8 mouse cellular contexts compared by ENCODE assay signal in the genomic region with DNA sequence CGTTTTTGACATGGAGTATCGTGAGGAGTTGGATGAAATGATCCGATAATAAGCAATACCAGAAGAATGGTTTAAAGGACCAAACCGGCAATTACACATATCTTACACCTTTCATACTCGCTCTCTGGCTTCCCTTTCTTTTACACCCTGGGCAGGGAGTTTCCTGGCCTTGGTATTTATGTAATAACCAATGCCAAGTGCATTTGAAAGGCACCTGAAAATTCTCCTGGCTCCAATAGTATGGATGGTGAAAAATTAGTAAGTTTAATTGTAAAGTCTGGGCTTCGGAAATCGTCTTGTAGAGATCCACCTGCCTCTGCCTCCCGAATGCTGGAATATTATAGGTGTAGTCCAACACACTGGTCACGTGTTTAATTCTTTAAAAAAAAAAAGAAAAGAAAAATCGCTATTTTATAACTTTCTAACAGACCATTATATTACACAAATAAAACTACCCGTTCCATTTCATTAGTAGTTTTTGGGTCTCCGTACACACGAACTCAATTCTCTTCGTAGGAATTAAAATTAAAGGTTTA. TPM values are rescaled to one million over a fixed set of nuclear protein-coding genes. Genes with fewer than 3 reads are reported as not detected.
DNase-seq lines count a peak whose midpoint lies in the region; ATAC-seq lines count a peak whose summit lies in the region.

No protein-coding gene starts in this region.

- no peak for DNase-seq in lung, postnatal 25 days (ENCODE audit: low spot score)
- DNase-seq in embryonic facial prominence, embryonic 11.5 days (ENCODE audit: low spot score) = peak; percentile 23
- DNase-seq in urinary bladder, postnatal 10 days (ENCODE audit: low spot score) = no peak
- no peak for DNase-seq in left cerebral cortex, postnatal 10 days (ENCODE audit: extremely low spot score in 1 of 2, low spot score in 2 of 2)

- H3K36me3 ChIP-seq in lung, embryonic 15.5 days = no peaks in the 10 kb centered on the region
- H3K36me3 ChIP-seq in embryonic facial prominence, embryonic 11.5 days (replicated peaks; ENCODE audit: control insufficient read depth, insufficient read depth, low read depth, low read length) = no peaks in the 10 kb centered on the region
- H3K36me3 ChIP-seq in hindbrain, embryonic 15.5 days = no peaks in the 10 kb centered on the region
- no peaks in the 10 kb centered on the region for H3K36me3 ChIP-seq in midbrain, embryonic 15.5 days (replicated peaks)

- no peak for ATAC-seq in lung, embryonic 15.5 days (ENCODE audit: borderline replicate concordance, extremely low read depth, low FRiP score, low TSS enrichment)
- no peak for ATAC-seq in embryonic facial prominence, embryonic 11.5 days (replicated peaks; ENCODE audit: insufficient number of reproducible peaks, low FRiP score, low TSS enrichment, low read depth)
- ATAC-seq in hindbrain, embryonic 15.5 days (ENCODE audit: low FRiP score, low read depth) = no peak
- no peak for ATAC-seq in midbrain, embryonic 15.5 days (replicated peaks)
- no peak for ATAC-seq in inflammation-experienced regulatory T-cells, adult 6 months

- under 1% methylated on average over 14 of the region's 14 CpGs for WGBS in lung, embryonic 15.5 days
- WGBS in embryonic facial prominence, embryonic 11.5 days = 3% methylated on average over 14 of the region's 14 CpGs
- 4% methylated on average over 14 of the region's 14 CpGs for WGBS in hindbrain, embryonic 15.5 days
- WGBS in midbrain, embryonic 15.5 days = 3% methylated on average over 14 of the region's 14 CpGs

- H3K9ac ChIP-seq in lung, embryonic 15.5 days = peak overlapping the region; percentile 38; the same call in 1 of the 2 replicates
- H3K9ac ChIP-seq in embryonic facial prominence, embryonic 11.5 days (replicated peaks; ENCODE audit: low read length) = no peak overlapping the region
- H3K9ac ChIP-seq in hindbrain, embryonic 15.5 days = peak overlapping the region; percentile 52
- peak overlapping the region; percentile 26 for H3K9ac ChIP-seq in midbrain, embryonic 15.5 days

- peaks cover 14% of the 10 kb centered on the region for H3K4me1 ChIP-seq in lung, embryonic 15.5 days
- H3K4me1 ChIP-seq in embryonic facial prominence, embryonic 11.5 days (ENCODE audit: control insufficient read depth, insufficient read depth, low read length) = no peaks in the 10 kb centered on the region
- H3K4me1 ChIP-seq in hindbrain, embryonic 15.5 days (replicated peaks) = peaks cover 22% of the 10 kb centered on the region
- H3K4me1 ChIP-seq in midbrain, embryonic 15.5 days = peaks cover 33% of the 10 kb centered on the region

- peak overlapping the region; percentile 61 for H3K4me3 ChIP-seq in lung, embryonic 15.5 days
- H3K4me3 ChIP-seq in embryonic facial prominence, embryonic 11.5 days (ENCODE audit: low read depth, low read length) = peak overlapping the region; percentile 50
- H3K4me3 ChIP-seq in hindbrain, embryonic 15.5 days = peak overlapping the region; percentile 64
- H3K4me3 ChIP-seq in midbrain, embryonic 15.5 days = peak overlapping the region; percentile 62

- H3K27ac ChIP-seq in lung, embryonic 15.5 days = no peak overlapping the region
- H3K27ac ChIP-seq in embryonic facial prominence, embryonic 11.5 days (replicated peaks; ENCODE audit: low read depth, low read length) = no peak overlapping the region
- no peak overlapping the region for H3K27ac ChIP-seq in hindbrain, embryonic 15.5 days (replicated peaks)
- H3K27ac ChIP-seq in midbrain, embryonic 15.5 days = peak overlapping the region; percentile 57; the same call in 1 of the 2 replicates

- H3K27me3 ChIP-seq in lung, embryonic 15.5 days = no peaks in the 10 kb centered on the region
- no peaks in the 10 kb centered on the region for H3K27me3 ChIP-seq in embryonic facial prominence, embryonic 11.5 days (ENCODE audit: control insufficient read depth, insufficient read depth, low read length)
- no peaks in the 10 kb centered on the region for H3K27me3 ChIP-seq in hindbrain, embryonic 15.5 days
- H3K27me3 ChIP-seq in midbrain, embryonic 15.5 days (replicated peaks) = no peaks in the 10 kb centered on the region

- intact Hi-C loops in left cerebral cortex, postnatal 10 days (cut with DNase I) = no loop called here

- H3K4me2 ChIP-seq in lung, embryonic 15.5 days = peak overlapping the region; percentile 90
- H3K4me2 ChIP-seq in embryonic facial prominence, embryonic 11.5 days (ENCODE audit: low read depth, low read length) = peak overlapping the region; percentile 92
- peak overlapping the region; percentile 98 for H3K4me2 ChIP-seq in hindbrain, embryonic 15.5 days
- peak overlapping the region; percentile 87 for H3K4me2 ChIP-seq in midbrain, embryonic 15.5 days

- no peaks in the 10 kb centered on the region for H3K9me3 ChIP-seq in lung, embryonic 15.5 days
- H3K9me3 ChIP-seq in embryonic facial prominence, embryonic 11.5 days (replicated peaks; ENCODE audit: control insufficient read depth, low read length) = no peaks in the 10 kb centered on the region
- no peaks in the 10 kb centered on the region for H3K9me3 ChIP-seq in hindbrain, embryonic 15.5 days
- no peaks in the 10 kb centered on the region for H3K9me3 ChIP-seq in midbrain, embryonic 15.5 days

RNA-seq across cellular contexts. Expression of a gene that starts 10.1 kb away (rescaled TPM):
- 147 and 148 TPM in 2 replicates for polyA plus RNA-seq in lung, embryonic 15.5 days (2015; fragmentation: Nextera tagmentation; extraction: Ambion mirVana)
- 148 and 160 TPM in 2 replicates for polyA plus RNA-seq in embryonic facial prominence, embryonic 11.5 days (2014; fragmentation: Nextera tagmentation; extraction: Ambion mirVana)
- polyA plus RNA-seq in hindbrain, embryonic 15.5 days (2015; fragmentation: Nextera tagmentation; extraction: Ambion mirVana) = 84.3 and 84.8 TPM in 2 replicates
- 81.0 and 89.9 TPM in 2 replicates for polyA plus RNA-seq in midbrain, embryonic 15.5 days (2015; fragmentation: Nextera tagmentation; extraction: Ambion mirVana)
- total RNA-seq in left cerebral cortex, postnatal 10 days (2021) = 10 to 100 TPM; 43.1 to 45.0 TPM
- polyA plus RNA-seq in inflammation-experienced regulatory T-cells, adult 6 months (2017; shearing (Covaris generic)) = 10 to 100 TPM; 16.0 to 17.3 (median 16.3) TPM

RNA-seq across cellular contexts. Expression of a gene that starts 23.5 kb away (rescaled TPM):
- not detected in 2 replicates for polyA plus RNA-seq in lung, embryonic 15.5 days (2015; fragmentation: Nextera tagmentation; extraction: Ambion mirVana)
- not detected in 2 replicates for polyA plus RNA-seq in embryonic facial prominence, embryonic 11.5 days (2014; fragmentation: Nextera tagmentation; extraction: Ambion mirVana)
- not detected in 2 replicates for polyA plus RNA-seq in hindbrain, embryonic 15.5 days (2015; fragmentation: Nextera tagmentation; extraction: Ambion mirVana)
- polyA plus RNA-seq in midbrain, embryonic 15.5 days (2015; fragmentation: Nextera tagmentation; extraction: Ambion mirVana) = not detected in 2 replicates
- total RNA-seq in left cerebral cortex, postnatal 10 days (2021) = not detected
- polyA plus RNA-seq in inflammation-experienced regulatory T-cells, adult 6 months (2017; shearing (Covaris generic)) = not detected

RNA-seq across cellular contexts. Expression of a gene that starts 39.8 kb away (rescaled TPM):
- not detected in 2 replicates for polyA plus RNA-seq in lung, embryonic 15.5 days (2015; fragmentation: Nextera tagmentation; extraction: Ambion mirVana)
- not detected in 2 replicates for polyA plus RNA-seq in embryonic facial prominence, embryonic 11.5 days (2014; fragmentation: Nextera tagmentation; extraction: Ambion mirVana)
- not detected in 2 replicates for polyA plus RNA-seq in hindbrain, embryonic 15.5 days (2015; fragmentation: Nextera tagmentation; extraction: Ambion mirVana)
- not detected in 2 replicates for polyA plus RNA-seq in midbrain, embryonic 15.5 days (2015; fragmentation: Nextera tagmentation; extraction: Ambion mirVana)
- total RNA-seq in left cerebral cortex, postnatal 10 days (2021) = not detected
- not detected for polyA plus RNA-seq in inflammation-experienced regulatory T-cells, adult 6 months (2017; shearing (Covaris generic))

RNA-seq across cellular contexts. Expression of a gene that starts 57.9 kb away (rescaled TPM):
- 0.08 TPM in 1 of 2 replicates, not detected in the other for polyA plus RNA-seq in lung, embryonic 15.5 days (2015; fragmentation: Nextera tagmentation; extraction: Ambion mirVana)
- polyA plus RNA-seq in embryonic facial prominence, embryonic 11.5 days (2014; fragmentation: Nextera tagmentation; extraction: Ambion mirVana) = not detected in 2 replicates
- polyA plus RNA-seq in hindbrain, embryonic 15.5 days (2015; fragmentation: Nextera tagmentation; extraction: Ambion mirVana) = 0.05 TPM in 1 of 2 replicates, not detected in the other
- 0.05 TPM in 1 of 2 replicates, not detected in the other for polyA plus RNA-seq in midbrain, embryonic 15.5 days (2015; fragmentation: Nextera tagmentation; extraction: Ambion mirVana)
- not detected for total RNA-seq in left cerebral cortex, postnatal 10 days (2021)
- polyA plus RNA-seq in inflammation-experienced regulatory T-cells, adult 6 months (2017; shearing (Covaris generic)) = under 1 TPM in 2 of 3 experiments, not detected in 1; 0.13 to 0.27 TPM
